In the genomic region with DNA sequence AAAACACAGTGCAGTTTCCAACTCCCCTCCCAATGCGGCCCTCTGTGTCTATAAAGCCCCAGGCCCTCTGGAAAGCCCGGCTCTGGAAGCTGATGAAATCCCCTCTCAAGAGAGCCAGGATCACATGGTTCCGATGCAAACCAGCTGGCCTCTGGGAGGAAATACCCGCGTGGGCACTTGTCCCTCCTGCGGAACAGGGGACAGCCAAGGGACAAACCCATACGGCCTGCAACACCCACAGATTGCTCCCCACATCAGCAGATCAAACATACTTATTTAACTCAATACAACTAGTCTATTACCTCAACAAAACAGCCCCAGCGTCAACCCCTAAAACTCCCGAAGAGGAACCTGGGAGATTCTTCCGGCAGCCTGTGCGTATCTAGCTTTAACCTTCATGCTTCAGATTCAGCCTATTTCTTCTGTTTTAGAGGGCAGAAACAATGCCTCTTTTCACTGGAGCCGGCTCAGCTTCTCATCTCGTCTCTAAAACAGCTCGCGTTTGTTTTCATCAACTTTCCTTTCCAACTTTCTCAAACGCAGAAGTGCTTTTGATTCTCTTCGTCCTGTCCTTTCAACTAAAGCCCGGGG, we compare ENCODE assay signal across 8 mouse cellular contexts. TPM values are rescaled to one million over a fixed set of nuclear protein-coding genes. Genes with fewer than 3 reads are reported as not detected.
DNase-seq lines count a peak whose midpoint lies in the region; ATAC-seq and TF ChIP-seq lines count a peak whose summit lies in the region.

No protein-coding gene starts in this region.

- no peaks in the 10 kb centered on the region for H3K9me3 ChIP-seq in embryonic facial prominence, embryonic 15.5 days (replicated peaks)
- H3K9me3 ChIP-seq in hindbrain, embryonic 12.5 days (replicated peaks): no peaks in the 10 kb centered on the region
- H3K9me3 ChIP-seq in lung, embryonic 14.5 days (ENCODE audit: low read depth, low read length): no peaks in the 10 kb centered on the region

- TF ChIP-seq CTCF in lung, embryonic 14.5 days (IDR thresholded peaks at IDR 0.05; ENCODE audit: low read depth): no peak

- H3K4me3 ChIP-seq in embryonic facial prominence, embryonic 15.5 days (replicated peaks): peak overlapping the region; percentile 65
- H3K4me3 ChIP-seq in hindbrain, embryonic 12.5 days: peak overlapping the region; percentile 51
- H3K4me3 ChIP-seq in lung, embryonic 14.5 days (ENCODE audit: low read depth, low read length): peak overlapping the region; percentile 50

- no peak for ATAC-seq in embryonic facial prominence, embryonic 15.5 days (ENCODE audit: insufficient number of reproducible peaks, low FRiP score, low TSS enrichment, low read depth)
- no peak for ATAC-seq in hindbrain, embryonic 12.5 days (ENCODE audit: low FRiP score)
- no peak for ATAC-seq in lung, embryonic 14.5 days (ENCODE audit: insufficient read depth)

- H3K4me2 ChIP-seq in embryonic facial prominence, embryonic 15.5 days (replicated peaks): peak overlapping the region; percentile 100
- peak overlapping the region; percentile 84 for H3K4me2 ChIP-seq in hindbrain, embryonic 12.5 days (replicated peaks)
- peak overlapping the region; percentile 99 for H3K4me2 ChIP-seq in lung, embryonic 14.5 days

- WGBS in embryonic facial prominence, embryonic 15.5 days: 1% methylated on average over 18 of the region's 18 CpGs
- WGBS in hindbrain, embryonic 12.5 days: 4% methylated on average over 18 of the region's 18 CpGs
- WGBS in lung, embryonic 14.5 days: 3% methylated on average over 18 of the region's 18 CpGs

- H3K36me3 ChIP-seq in embryonic facial prominence, embryonic 15.5 days: no peaks in the 10 kb centered on the region
- no peaks in the 10 kb centered on the region for H3K36me3 ChIP-seq in hindbrain, embryonic 12.5 days
- H3K36me3 ChIP-seq in lung, embryonic 14.5 days (ENCODE audit: insufficient read depth): no peaks in the 10 kb centered on the region

- peak; percentile 64 to 73 for DNase-seq in lung, adult 18-20 months
- DNase-seq in lung, postnatal 14 days: no peak
- peak; percentile 58 for DNase-seq in lung, embryonic 14.5 days
- peak; percentile 45 to 49 for DNase-seq in spleen, postnatal 10 days (ENCODE audit: low spot score in 2 of 2)
- no peak for DNase-seq in urinary bladder, postnatal 36 days (ENCODE audit: low spot score in 2 of 2)
- no peak for DNase-seq in layer of hippocampus, postnatal 25 days (ENCODE audit: extremely low spot score in 1 of 2, low spot score in 1 of 2)

- peak overlapping the region; percentile 63; the same call in 1 of the 2 replicates for H3K27ac ChIP-seq in embryonic facial prominence, embryonic 15.5 days (replicated peaks)
- peak overlapping the region; percentile 40; the same call in 1 of the 2 replicates for H3K27ac ChIP-seq in hindbrain, embryonic 12.5 days
- peak overlapping the region; percentile 43; the same call in 1 of the 2 replicates for H3K27ac ChIP-seq in lung, embryonic 14.5 days (ENCODE audit: low read depth)

- H3K4me1 ChIP-seq in embryonic facial prominence, embryonic 15.5 days: peaks cover 45% of the 10 kb centered on the region
- H3K4me1 ChIP-seq in hindbrain, embryonic 12.5 days: peaks cover 36% of the 10 kb centered on the region
- H3K4me1 ChIP-seq in lung, embryonic 14.5 days (ENCODE audit: insufficient read depth): peaks cover 23% of the 10 kb centered on the region

- H3K9ac ChIP-seq in embryonic facial prominence, embryonic 15.5 days: peak overlapping the region; percentile 15; the same call in 1 of the 2 replicates
- H3K9ac ChIP-seq in hindbrain, embryonic 12.5 days: peak overlapping the region; percentile 63
- peak overlapping the region; percentile 48 for H3K9ac ChIP-seq in lung, embryonic 14.5 days

- H3K27me3 ChIP-seq in embryonic facial prominence, embryonic 15.5 days: no peaks in the 10 kb centered on the region
- H3K27me3 ChIP-seq in hindbrain, embryonic 12.5 days: no peaks in the 10 kb centered on the region
- H3K27me3 ChIP-seq in lung, embryonic 14.5 days (ENCODE audit: insufficient read depth, low read length): no peaks in the 10 kb centered on the region

RNA-seq across cellular contexts. Expression of gene Akna, which starts 6.3 kb away (rescaled TPM):
- 7.5 and 9.6 TPM in 2 replicates for polyA plus RNA-seq in embryonic facial prominence, embryonic 15.5 days (2015; fragmentation: Nextera tagmentation; extraction: Ambion mirVana)
- polyA plus RNA-seq in hindbrain, embryonic 12.5 days (2016; fragmentation: Nextera tagmentation; extraction: Ambion mirVana): 10.4 and 10.9 TPM in 2 replicates
- 11.2 and 12.6 TPM in 2 replicates for polyA plus RNA-seq in lung, embryonic 14.5 days (2014; fragmentation: Nextera tagmentation; extraction: Ambion mirVana)
- 1 to 10 TPM; 2.6 to 4.4 TPM for total RNA-seq in layer of hippocampus, postnatal 25 days (2021)

RNA-seq across cellular contexts. Expression of gene Orm2, which starts 47.2 kb away (rescaled TPM):
- 0.31 and 0.39 TPM in 2 replicates for polyA plus RNA-seq in embryonic facial prominence, embryonic 15.5 days (2015; fragmentation: Nextera tagmentation; extraction: Ambion mirVana)
- polyA plus RNA-seq in hindbrain, embryonic 12.5 days (2016; fragmentation: Nextera tagmentation; extraction: Ambion mirVana): not detected in 2 replicates
- polyA plus RNA-seq in lung, embryonic 14.5 days (2014; fragmentation: Nextera tagmentation; extraction: Ambion mirVana): not detected in 2 replicates
- total RNA-seq in layer of hippocampus, postnatal 25 days (2021): not detected

RNA-seq across cellular contexts. Expression of gene Orm3, which starts 53.5 kb away (rescaled TPM):
- not detected in 2 replicates for polyA plus RNA-seq in embryonic facial prominence, embryonic 15.5 days (2015; fragmentation: Nextera tagmentation; extraction: Ambion mirVana)
- not detected in 2 replicates for polyA plus RNA-seq in hindbrain, embryonic 12.5 days (2016; fragmentation: Nextera tagmentation; extraction: Ambion mirVana)
- polyA plus RNA-seq in lung, embryonic 14.5 days (2014; fragmentation: Nextera tagmentation; extraction: Ambion mirVana): not detected in 2 replicates
- not detected for total RNA-seq in layer of hippocampus, postnatal 25 days (2021)

Comparison
In these comparisons a context has a peak if more than half of its experiments do, and no peak if none do; other contexts are left out.
1. DNase-seq: peak in lung, adult 18-20 months (2 of 2), lung, embryonic 14.5 days (single experiment) and spleen, postnatal 10 days (2 of 2); none in lung, postnatal 14 days (single experiment), urinary bladder, postnatal 36 days (0 of 2) and layer of hippocampus, postnatal 25 days (0 of 2).
2. Peak in every context shown above with its lines, with median percentiles within 50 percentile points of each other: H3K27ac ChIP-seq, H3K4me2 ChIP-seq, H3K4me3 ChIP-seq and H3K9ac ChIP-seq.